Mouse (Mus musculus): ENCODE data around the gene Grid1. TPM values are rescaled to one million over a fixed set of nuclear protein-coding genes. Genes with fewer than 3 reads are reported as not detected.
A peak's percentile ranks its signal among the peaks of the same experiment; 100 is the strongest.

Gene Grid1
- polyA plus RNA-seq, 1 experiment from 2014 or later = 0.59 TPM

DNA sequence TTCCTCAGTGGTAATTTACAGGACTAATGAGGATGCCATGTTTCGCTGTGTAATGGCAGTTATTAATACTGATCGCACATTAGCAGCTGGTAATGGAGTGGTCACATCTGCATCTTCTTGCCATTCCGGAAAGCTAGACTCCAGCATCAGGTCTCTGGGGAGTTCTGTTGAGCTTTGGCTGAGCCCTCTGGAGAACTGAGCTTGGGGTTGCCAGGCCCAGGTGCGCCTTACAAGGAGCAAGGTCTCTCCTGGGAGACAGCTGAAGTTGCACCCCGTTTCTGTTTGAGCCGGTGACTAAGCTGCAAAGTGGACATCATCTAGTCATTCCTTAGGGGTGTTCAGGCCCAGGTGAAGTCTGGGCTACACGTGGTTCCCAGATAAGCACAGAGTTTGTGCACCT is 186.8 kb downstream of the Grid1 start:
- H3K27ac ChIP-seq = no peak overlapping the region
- H3K27me3 ChIP-seq (ENCODE audit: insufficient read depth, poor library complexity, severe bottlenecking) = no peaks in the 10 kb centered on the region
- no peaks in the 10 kb centered on the region for H3K9me3 ChIP-seq
- no peak for DNase-seq (ENCODE audit: low spot score)
- peaks cover 3% of the 10 kb centered on the region; the same call in 1 of the 2 replicates for H3K4me1 ChIP-seq
- H3K4me3 ChIP-seq = no peak overlapping the region
- 80% methylated on average over 7 of the region's 7 CpGs for WGBS
- no peaks in the 10 kb centered on the region for H3K36me3 ChIP-seq

DNA sequence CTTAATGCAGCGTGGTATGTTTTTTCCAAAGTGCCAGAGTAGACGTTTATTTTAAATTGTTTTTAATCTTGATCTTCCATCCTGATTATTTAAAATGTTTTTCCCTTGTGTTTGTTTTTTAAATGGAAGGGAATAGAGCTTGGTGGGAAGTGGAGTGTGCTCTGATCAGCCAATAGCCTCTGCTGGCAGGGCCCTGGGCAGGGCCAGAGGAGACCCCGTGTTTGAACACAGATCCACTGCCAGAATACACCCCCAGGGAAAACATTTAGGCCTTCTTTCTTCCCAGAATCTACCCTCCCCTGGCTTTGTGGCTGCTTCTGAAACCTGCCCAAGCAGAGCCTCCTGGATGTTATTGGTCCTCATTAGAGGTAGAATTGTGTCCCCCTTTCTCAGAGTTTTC is 188.8 kb downstream of the Grid1 start:
- H3K4me1 ChIP-seq = no peaks in the 10 kb centered on the region
- H3K36me3 ChIP-seq = no peaks in the 10 kb centered on the region
- no peak overlapping the region for H3K4me3 ChIP-seq
- DNase-seq (ENCODE audit: low spot score) = no peak
- H3K9me3 ChIP-seq = no peaks in the 10 kb centered on the region
- H3K27ac ChIP-seq = no peak overlapping the region
- H3K27me3 ChIP-seq (ENCODE audit: insufficient read depth, poor library complexity, severe bottlenecking) = no peaks in the 10 kb centered on the region
- 56% methylated on average over 3 of the region's 3 CpGs for WGBS

DNA sequence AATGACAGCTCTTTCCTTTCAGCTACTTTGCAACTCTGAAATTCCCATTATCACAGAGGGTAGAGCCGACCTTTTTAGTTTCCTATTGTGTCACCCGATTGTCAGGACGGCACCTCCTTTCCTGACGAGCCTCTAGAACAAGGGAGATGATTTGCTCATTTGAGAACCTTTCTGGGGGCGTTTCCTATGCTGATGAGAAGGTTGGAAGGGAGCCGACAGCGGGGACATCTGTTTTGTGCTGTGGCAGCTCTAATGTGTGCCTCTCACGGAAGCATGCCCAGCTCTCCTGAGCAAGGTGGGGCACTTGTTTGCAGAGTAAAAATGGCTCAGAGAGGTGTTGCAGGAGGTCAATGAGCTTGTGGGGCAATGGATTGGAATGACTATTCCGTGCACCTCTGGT is 189.2 kb downstream of the Grid1 start:
- H3K27me3 ChIP-seq (ENCODE audit: insufficient read depth, poor library complexity, severe bottlenecking) = no peaks in the 10 kb centered on the region
- no peaks in the 10 kb centered on the region for H3K36me3 ChIP-seq
- no peaks in the 10 kb centered on the region for H3K9me3 ChIP-seq
- DNase-seq (ENCODE audit: low spot score) = no peak
- WGBS = 21% methylated on average over 9 of the region's 9 CpGs
- no peaks in the 10 kb centered on the region for H3K4me1 ChIP-seq
- no peak overlapping the region for H3K4me3 ChIP-seq
- H3K27ac ChIP-seq = no peak overlapping the region

DNA sequence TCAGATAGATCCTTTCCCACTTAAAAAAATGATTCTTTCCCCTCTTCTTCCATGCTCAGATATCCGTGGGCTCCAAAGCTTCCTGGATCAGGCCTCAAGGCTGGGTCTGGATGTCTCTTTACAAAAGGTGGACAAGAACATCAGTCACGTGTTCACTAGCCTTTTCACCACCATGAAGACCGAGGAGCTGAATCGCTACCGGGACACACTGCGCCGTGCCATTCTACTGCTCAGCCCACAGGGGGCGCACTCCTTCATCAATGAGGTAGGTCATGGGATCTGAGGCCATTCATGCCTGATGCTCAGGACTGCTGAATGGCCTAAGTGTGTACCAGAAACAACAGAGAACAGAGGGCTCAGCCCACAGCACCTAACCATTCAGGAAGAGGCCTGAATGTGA is 206.8 kb downstream of the Grid1 start:
- peak; percentile 70 for DNase-seq (ENCODE audit: low spot score)
- 81% methylated on average over 8 of the region's 8 CpGs for WGBS
- H3K36me3 ChIP-seq = no peaks in the 10 kb centered on the region
- H3K9me3 ChIP-seq = no peaks in the 10 kb centered on the region
- no peaks in the 10 kb centered on the region for H3K4me1 ChIP-seq
- H3K4me3 ChIP-seq = no peak overlapping the region
- no peak overlapping the region for H3K27ac ChIP-seq
- no peaks in the 10 kb centered on the region for H3K27me3 ChIP-seq (ENCODE audit: insufficient read depth, poor library complexity, severe bottlenecking)

DNA sequence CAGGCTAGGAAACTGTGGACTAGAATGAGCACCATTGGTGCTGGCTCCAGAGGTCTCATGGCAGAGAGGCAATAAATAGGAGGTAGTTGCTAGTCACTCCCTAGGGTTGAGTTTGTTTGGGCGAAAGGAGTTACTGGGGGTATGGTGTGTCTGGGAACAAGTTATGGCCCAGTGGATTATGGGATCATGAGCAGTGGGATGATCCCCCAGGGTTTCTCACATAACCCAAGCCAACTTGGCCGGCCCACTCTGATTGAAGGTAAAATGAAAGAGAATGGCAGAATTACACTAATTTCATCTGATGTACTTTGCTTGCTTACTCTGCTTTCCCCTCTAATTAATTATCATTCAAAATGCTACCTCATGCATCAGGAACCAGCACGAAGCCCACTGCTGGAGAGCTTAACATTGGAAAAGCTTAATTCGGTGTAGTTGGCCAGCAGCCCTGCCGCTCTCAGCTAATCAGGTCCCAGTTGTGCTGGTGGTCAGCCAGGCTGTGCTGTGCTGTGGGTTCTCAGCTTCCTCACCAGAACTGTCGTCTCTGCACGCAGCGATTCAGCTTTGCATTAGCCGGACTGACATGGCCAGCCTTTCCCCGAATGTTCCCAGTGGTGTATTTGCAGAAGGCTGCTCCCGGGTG is 207.7 kb downstream of the Grid1 start:
- Histone ChIP-seq H3K9me3 (no peaks in the 10 kb centered on the region), H3K27ac (no peak overlapping the region), H3K27me3 (ENCODE audit: insufficient read depth, poor library complexity, severe bottlenecking) (no peaks in the 10 kb centered on the region), H3K4me3 (no peak overlapping the region), H3K4me1 (no peaks in the 10 kb centered on the region), H3K36me3 (no peaks in the 10 kb centered on the region)
- DNase-seq (ENCODE audit: low spot score) = peak; percentile 70
- WGBS = 62% methylated on average over 11 of the region's 11 CpGs

DNA sequence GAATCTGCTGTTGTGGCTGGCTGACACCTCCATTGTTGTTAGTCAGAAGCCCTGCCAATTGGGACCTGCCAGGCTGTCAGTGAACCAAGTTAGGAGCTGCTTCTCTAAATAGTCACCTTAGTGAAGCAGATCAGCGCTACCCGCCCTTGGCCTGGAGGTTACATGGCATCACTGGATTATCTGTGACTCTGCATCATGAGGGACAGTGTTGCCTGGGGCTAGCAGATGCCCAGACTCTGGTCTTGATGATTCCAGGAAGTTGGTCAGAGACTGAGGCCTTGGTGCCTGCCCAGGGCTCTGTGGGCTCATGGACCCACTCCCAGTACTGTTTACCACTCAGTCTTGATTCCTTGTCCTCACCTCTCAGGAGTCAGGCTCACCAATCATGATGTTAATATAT is 209.7 kb downstream of the Grid1 start:
- no peaks in the 10 kb centered on the region for H3K27me3 ChIP-seq (ENCODE audit: insufficient read depth, poor library complexity, severe bottlenecking)
- no peak overlapping the region for H3K27ac ChIP-seq
- 89% methylated on average over 2 of the region's 2 CpGs for WGBS
- H3K4me1 ChIP-seq = no peaks in the 10 kb centered on the region
- H3K4me3 ChIP-seq = no peak overlapping the region
- H3K9me3 ChIP-seq = no peaks in the 10 kb centered on the region
- peak; percentile 66 for DNase-seq (ENCODE audit: low spot score)
- no peaks in the 10 kb centered on the region for H3K36me3 ChIP-seq

DNA sequence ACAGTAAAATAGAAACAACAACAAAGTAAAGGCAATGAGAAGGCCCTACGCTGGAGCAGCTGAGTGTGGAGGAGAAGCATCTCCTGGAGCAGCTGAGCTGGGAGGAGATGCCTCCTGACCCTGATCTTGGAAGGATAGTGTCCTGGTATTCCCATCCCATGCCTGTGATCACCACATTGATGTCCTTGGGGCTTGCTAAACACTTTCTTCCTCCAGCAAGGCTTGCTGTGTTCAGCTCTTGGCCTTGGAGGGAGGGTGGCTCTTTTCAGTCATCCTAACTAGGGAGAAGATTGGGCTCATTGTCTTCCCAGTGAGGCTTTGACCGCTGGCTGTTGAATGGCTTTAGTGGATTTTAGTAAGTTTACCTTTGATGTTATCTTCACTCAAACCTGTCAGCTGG is 210.4 kb downstream of the Grid1 start:
- no peaks in the 10 kb centered on the region for H3K27me3 ChIP-seq (ENCODE audit: insufficient read depth, poor library complexity, severe bottlenecking)
- H3K27ac ChIP-seq = no peak overlapping the region
- H3K4me1 ChIP-seq = no peaks in the 10 kb centered on the region
- no peaks in the 10 kb centered on the region for H3K9me3 ChIP-seq
- H3K36me3 ChIP-seq = no peaks in the 10 kb centered on the region
- WGBS = 72% methylated on average over 2 of the region's 2 CpGs
- no peak overlapping the region for H3K4me3 ChIP-seq
- peak; percentile 53 for DNase-seq (ENCODE audit: low spot score)

DNA sequence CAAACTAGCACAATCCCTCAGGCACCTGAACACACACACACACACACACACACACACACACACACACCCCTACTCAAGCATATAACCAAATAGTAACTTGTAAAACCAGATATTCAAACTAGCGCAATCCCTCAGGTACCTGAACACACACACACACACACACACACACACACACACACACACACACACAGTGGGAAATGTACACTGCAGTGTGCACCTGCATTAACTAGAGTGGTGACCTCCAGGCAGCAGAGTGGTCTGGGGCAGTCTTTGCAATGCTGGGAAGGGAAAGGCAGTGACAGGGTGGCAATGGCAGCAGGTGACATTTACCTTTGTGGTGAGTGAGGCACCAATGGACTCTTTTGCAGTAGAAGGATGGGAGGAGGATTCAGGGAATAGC is 212.4 kb downstream of the Grid1 start:
- DNase-seq (ENCODE audit: low spot score) = no peak
- Histone ChIP-seq H3K4me1 (no peaks in the 10 kb centered on the region), H3K4me3 (no peak overlapping the region), H3K27me3 (ENCODE audit: insufficient read depth, poor library complexity, severe bottlenecking) (no peaks in the 10 kb centered on the region), H3K36me3 (no peaks in the 10 kb centered on the region), H3K27ac (no peak overlapping the region), H3K9me3 (no peaks in the 10 kb centered on the region)
- 90% methylated on average over 1 of the region's 1 CpGs for WGBS

DNA sequence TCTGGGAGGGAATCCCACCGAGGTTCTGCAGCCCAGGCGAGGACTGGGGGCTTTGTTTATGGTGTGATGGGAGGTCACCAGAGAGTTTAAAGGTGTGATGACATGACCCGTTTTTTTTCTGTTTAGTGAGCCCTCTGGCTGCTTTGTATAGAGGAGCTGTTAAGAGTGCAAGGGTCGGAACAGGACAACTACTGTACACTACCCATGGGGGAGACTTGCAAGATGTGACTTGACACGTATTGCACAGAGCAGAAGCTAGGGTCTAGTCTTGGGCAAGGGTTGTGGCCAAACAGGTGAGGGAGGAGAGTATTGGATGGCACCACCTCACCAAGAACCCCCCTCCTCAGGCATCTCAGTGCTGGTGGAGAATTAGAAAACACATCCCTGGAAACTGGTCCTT is 224.4 kb downstream of the Grid1 start:
- Histone ChIP-seq H3K4me1 (no peaks in the 10 kb centered on the region), H3K9me3 (no peaks in the 10 kb centered on the region), H3K27me3 (ENCODE audit: insufficient read depth, poor library complexity, severe bottlenecking) (no peaks in the 10 kb centered on the region), H3K27ac (no peak overlapping the region), H3K36me3 (no peaks in the 10 kb centered on the region), H3K4me3 (no peak overlapping the region)
- 60% methylated on average over 5 of the region's 5 CpGs for WGBS
- peak; percentile 22 for DNase-seq (ENCODE audit: low spot score)

DNA sequence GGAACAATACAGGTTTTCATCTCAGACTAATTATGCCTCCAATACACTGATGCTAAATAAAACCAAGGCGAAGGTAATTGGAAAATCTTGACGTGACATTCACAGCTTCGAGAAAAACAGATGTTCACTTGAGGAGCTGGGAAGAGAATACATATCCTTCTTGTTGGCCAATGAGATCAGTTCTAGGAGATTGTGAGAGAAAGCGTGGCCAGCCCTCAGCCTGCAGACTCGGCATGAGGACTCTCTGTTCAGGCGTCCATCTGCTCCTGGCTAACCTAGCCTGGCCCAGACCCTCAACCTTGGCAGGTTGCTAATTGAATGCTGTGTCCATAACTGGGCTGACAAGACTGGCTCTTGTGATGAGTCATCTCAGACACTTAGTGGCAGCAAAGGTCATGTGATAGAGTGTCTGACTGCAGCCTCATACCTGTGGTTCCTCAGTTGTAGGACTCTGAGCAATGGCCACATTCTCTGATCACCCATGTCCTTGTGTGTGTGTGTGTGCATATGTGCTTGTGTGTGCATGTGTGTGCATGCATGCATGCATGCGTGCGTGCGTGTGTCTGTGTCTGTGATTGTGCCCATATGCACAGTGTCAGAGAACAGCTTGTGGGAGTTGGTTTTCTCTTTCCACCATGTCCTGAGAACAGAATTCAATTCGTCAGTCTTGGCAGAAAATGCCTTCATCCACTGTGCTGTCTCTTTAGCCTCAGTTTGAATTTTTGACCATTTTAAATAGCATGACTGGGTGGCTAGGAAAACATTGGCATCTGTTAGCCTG is 225.2 kb downstream of the Grid1 start:
- no peak overlapping the region for H3K27ac ChIP-seq
- no peak overlapping the region for H3K4me3 ChIP-seq
- 81% methylated on average over 10 of the region's 10 CpGs for WGBS
- no peaks in the 10 kb centered on the region for H3K27me3 ChIP-seq (ENCODE audit: insufficient read depth, poor library complexity, severe bottlenecking)
- DNase-seq (ENCODE audit: low spot score) = no peak
- H3K9me3 ChIP-seq = no peaks in the 10 kb centered on the region
- no peaks in the 10 kb centered on the region for H3K4me1 ChIP-seq
- H3K36me3 ChIP-seq = no peaks in the 10 kb centered on the region

DNA sequence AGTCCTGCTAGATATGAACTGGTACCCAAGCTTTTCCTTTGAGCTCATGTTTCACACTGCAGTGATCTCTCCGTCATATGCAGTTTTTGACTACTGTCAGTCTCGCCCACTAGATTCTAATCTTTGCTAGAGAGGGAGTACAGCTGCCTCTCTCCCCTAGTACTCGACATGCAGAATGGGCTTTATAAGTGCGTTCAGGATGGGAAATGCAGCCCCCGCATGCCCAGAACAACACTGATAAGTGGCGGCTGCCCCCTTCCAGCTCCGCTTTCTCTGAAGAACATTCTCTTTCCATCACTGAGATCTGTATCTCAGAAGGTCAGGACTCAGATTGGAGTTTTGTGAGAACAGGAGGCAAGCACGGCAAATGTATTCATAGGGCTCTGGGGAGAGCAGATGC is 229.3 kb downstream of the Grid1 start:
- Histone ChIP-seq H3K4me3 (no peak overlapping the region), H3K4me1 (no peaks in the 10 kb centered on the region), H3K9me3 (no peaks in the 10 kb centered on the region), H3K27me3 (ENCODE audit: insufficient read depth, poor library complexity, severe bottlenecking) (no peaks in the 10 kb centered on the region), H3K36me3 (no peaks in the 10 kb centered on the region), H3K27ac (no peak overlapping the region)
- no peak for DNase-seq (ENCODE audit: low spot score)
- WGBS = 65% methylated on average over 8 of the region's 8 CpGs

DNA sequence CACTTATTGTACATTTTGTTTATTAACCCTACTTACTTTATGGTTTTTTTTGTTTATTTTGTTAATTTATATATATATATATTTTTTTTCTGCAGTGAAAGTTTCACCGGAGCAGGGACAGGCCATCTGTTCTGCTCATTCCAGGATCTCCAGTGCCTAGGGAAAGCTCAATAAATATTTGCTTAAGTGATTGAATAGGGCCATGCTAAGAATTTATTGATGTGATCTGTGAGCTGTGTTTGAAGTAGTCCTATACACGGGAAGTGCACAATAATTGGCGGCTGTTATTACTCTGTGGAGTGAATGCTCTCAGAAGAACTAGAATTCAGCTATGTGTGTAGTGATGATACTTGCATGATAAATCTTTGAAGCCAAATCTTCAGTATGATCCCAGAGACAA is 234.2 kb downstream of the Grid1 start:
- no peak overlapping the region for H3K4me3 ChIP-seq
- no peaks in the 10 kb centered on the region for H3K27me3 ChIP-seq (ENCODE audit: insufficient read depth, poor library complexity, severe bottlenecking)
- no peak for DNase-seq (ENCODE audit: low spot score)
- WGBS = 81% methylated on average over 3 of the region's 3 CpGs
- no peaks in the 10 kb centered on the region for H3K36me3 ChIP-seq
- no peaks in the 10 kb centered on the region for H3K4me1 ChIP-seq
- no peak overlapping the region for H3K27ac ChIP-seq
- H3K9me3 ChIP-seq = no peaks in the 10 kb centered on the region

DNA sequence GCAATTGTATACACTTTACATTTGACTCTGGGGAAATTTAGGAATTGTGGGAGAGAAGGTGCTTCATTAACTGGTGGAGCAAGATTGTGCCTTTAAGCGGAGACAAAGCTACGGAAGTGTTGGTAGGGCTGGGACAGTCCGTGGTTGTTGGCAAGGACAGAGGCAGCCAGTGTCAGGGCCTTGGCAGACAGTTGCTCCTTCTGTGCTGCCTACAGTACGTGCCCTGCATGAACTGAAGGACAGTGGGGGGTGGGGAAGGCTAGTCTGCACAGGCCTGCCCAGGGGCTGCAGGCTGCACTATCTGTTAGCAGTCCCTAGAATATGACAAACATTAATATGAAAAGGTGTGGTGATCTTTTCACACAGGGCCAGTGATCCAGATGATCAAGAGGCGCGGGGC is 254.7 kb downstream of the Grid1 start:
- no peaks in the 10 kb centered on the region for H3K27me3 ChIP-seq (ENCODE audit: insufficient read depth, poor library complexity, severe bottlenecking)
- DNase-seq (ENCODE audit: low spot score) = no peak
- no peak overlapping the region for H3K27ac ChIP-seq
- no peaks in the 10 kb centered on the region for H3K4me1 ChIP-seq
- no peaks in the 10 kb centered on the region for H3K9me3 ChIP-seq
- no peak overlapping the region for H3K4me3 ChIP-seq
- 68% methylated on average over 6 of the region's 6 CpGs for WGBS
- H3K36me3 ChIP-seq = no peaks in the 10 kb centered on the region

DNA sequence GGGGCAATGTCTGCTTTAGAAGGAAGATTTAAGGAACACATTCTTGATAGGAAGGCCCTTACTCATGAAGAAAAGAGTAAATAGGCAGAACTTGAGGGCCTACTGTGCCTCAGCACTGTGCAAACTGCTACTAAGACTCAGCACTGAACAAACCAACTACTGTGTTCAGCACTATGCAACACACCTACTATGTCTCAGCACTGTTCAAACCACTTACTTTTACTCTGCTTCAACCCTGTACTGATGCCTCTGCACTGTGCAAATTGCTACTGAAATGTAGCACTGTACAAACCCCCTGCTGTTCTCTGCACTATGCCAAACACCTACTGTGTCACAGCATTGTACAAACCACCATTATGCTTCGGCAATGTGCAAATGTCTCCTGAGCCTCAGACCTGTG is 260.0 kb downstream of the Grid1 start:
- no peaks in the 10 kb centered on the region for H3K4me1 ChIP-seq
- 84% methylated on average over 1 of the region's 1 CpGs for WGBS
- no peak for DNase-seq (ENCODE audit: low spot score)
- H3K4me3 ChIP-seq = no peak overlapping the region
- no peaks in the 10 kb centered on the region for H3K27me3 ChIP-seq (ENCODE audit: insufficient read depth, poor library complexity, severe bottlenecking)
- H3K9me3 ChIP-seq = no peaks in the 10 kb centered on the region
- no peaks in the 10 kb centered on the region for H3K36me3 ChIP-seq
- H3K27ac ChIP-seq = no peak overlapping the region
